Mouse (Mus musculus) neural tube, postnatal 0 days (tissue): ENCODE data around the gene Lilr4b. TPM values are rescaled to one million over a fixed set of nuclear protein-coding genes. Genes with fewer than 3 reads are reported as not detected.

Source experiments
- polyA plus RNA-seq: library from polyadenylated mRNA; unstranded; fragments of >200 nt; fragmentation: Nextera tagmentation; extraction: Ambion mirVana; gene quantifications from 2 replicates; pipeline ENCODE4 v1.2.1, GENCODE M21; 2015

Lilr4b gene
- polyA plus RNA-seq: 0.90 and 0.94 TPM in 2 replicates

GRCm38 (mm10) chr10:51480397-51480796 lies at the start of gene Lilr4b, which contains the start of gene Gm49339:
TSS of gene Lilr4b (plus strand) at chr10:51480632.
TSS of gene Gm49339 (plus strand) at chr10:51480612.

GRCm38 (mm10) chr10:51490691-51491090 lies 10.3 kb downstream of the Lilr4b start, which contains the start of gene Lilrb4a:
TSS of gene Lilrb4a (plus strand) at chr10:51490956.

Other genes starting within 250 kb of the Lilr4b start
- 1.6 TPM in 1 of 2 replicates, not detected in the other for gene Gm49339, start within 50 bp of the Lilr4b start, polyA plus RNA-seq
- 2.0 and 2.2 TPM in 2 replicates for gene Lilrb4a, start 10.3 kb downstream of the Lilr4b start, polyA plus RNA-seq
- gene Fam162b, start 109.9 kb downstream of the Lilr4b start, polyA plus RNA-seq: 1.8 and 2.2 TPM in 2 replicates
- not detected in 2 replicates for gene Gprc6a, start 150.8 kb downstream of the Lilr4b start, polyA plus RNA-seq
- gene Rfx6, start 197.1 kb downstream of the Lilr4b start, polyA plus RNA-seq: not detected in 2 replicates